Mouse (Mus musculus) liver, embryonic 16.5 days (tissue): ENCODE measurements around the gene Pex11a. TPM values are rescaled to one million over a fixed set of nuclear protein-coding genes. Genes with fewer than 3 reads are reported as not detected.

Source experiments
- ATAC-seq: fragments of 200-750 bp; cut with Nextera tagmentation; 2 replicates; pipeline ENCODE4 v1.8.0; 2017; ENCODE audit warnings: low read depth, mild to moderate bottlenecking, moderate number of reproducible peaks, moderate library complexity
- H3K27ac ChIP-seq: fragments of 300-500 bp; sonication (generic); 2 replicates; pipeline ENCODE4 v1.5.1; 2014; ENCODE audit warnings: mild to moderate bottlenecking, low read length
- H3K27me3 ChIP-seq: fragments of 300-500 bp; sonication (generic); 2 replicates; pipeline ENCODE4 v1.6.1; 2014; ENCODE audit warnings: low read depth, low read length, mixed read lengths; ENCODE audit not compliant: control insufficient read depth, insufficient read depth
- H3K36me3 ChIP-seq: fragments of 300-500 bp; sonication (generic); 2 replicates; pipeline ENCODE4 v1.6.1; 2014; ENCODE audit warnings: mild to moderate bottlenecking; ENCODE audit not compliant: control insufficient read depth, insufficient read depth
- H3K4me1 ChIP-seq: fragments of 300-500 bp; sonication (generic); 2 replicates; pipeline ENCODE4 v1.6.1; 2014; ENCODE audit warnings: low read depth, low read length, mixed read lengths; ENCODE audit not compliant: control insufficient read depth
- H3K4me2 ChIP-seq: fragments of 300-500 bp; sonication (generic); 2 replicates; pipeline ENCODE4 v1.6.1; 2014; ENCODE audit warnings: low read depth, low read length, mixed read lengths
- H3K4me3 ChIP-seq: fragments of 300-500 bp; sonication (generic); 2 replicates; pipeline ENCODE4 v1.5.1; 2014; ENCODE audit warnings: low read depth, mild to moderate bottlenecking, low read length
- H3K9ac ChIP-seq: fragments of 300-500 bp; sonication (generic); 2 replicates; pipeline ENCODE4 v1.6.1; 2014; ENCODE audit warnings: low read depth, low read length
- H3K9me3 ChIP-seq: fragments of 300-500 bp; sonication (generic); replicated peaks from 2 replicates; pipeline ENCODE4 v1.6.1; 2016; ENCODE audit warnings: low read length; ENCODE audit not compliant: control insufficient read depth
- WGBS: fragments of 180-500 bp; shearing (Covaris S2); extraction: QIAGEN DNeasy Blood & Tissue Kit; methylation state at CpG from one replicate; pipeline ENCODE4 v1.1.7; 2014; ENCODE audit not compliant: insufficient replicate concordance; 5-methylcytosine and 5-hydroxymethylcytosine counted together
- polyA plus RNA-seq: library from polyadenylated mRNA; unstranded; fragments of >200 nt; fragmentation: Nextera tagmentation; extraction: Ambion mirVana; gene quantifications from 2 replicates; pipeline ENCODE4 v1.2.1, GENCODE M21; 2015

Gene Pex11a
- polyA plus RNA-seq, 1 experiment from 2014 or later = 4.9 TPM

GRCm38 (mm10) chr7:79729169-79729568 is 13.8 kb downstream of the Pex11a start:
- Histone ChIP-seq H3K36me3 (no peaks in the 10 kb centered on the region), H3K4me1 (no peaks in the 10 kb centered on the region), H3K4me2 (no peak overlapping the region), H3K9ac (no peak overlapping the region), H3K9me3 (no peaks in the 10 kb centered on the region), H3K27me3 (no peaks in the 10 kb centered on the region), H3K27ac (no peak overlapping the region), H3K4me3 (no peak overlapping the region)
- no peak for ATAC-seq
- 4% methylated on average over 8 of the region's 8 CpGs for WGBS

- no peak overlapping the region for H3K27ac ChIP-seq
- no peak overlapping the region for H3K9ac ChIP-seq
- 21% methylated on average over 6 of the region's 6 CpGs for WGBS
- H3K9me3 ChIP-seq = no peaks in the 10 kb centered on the region
- H3K27me3 ChIP-seq = no peaks in the 10 kb centered on the region
- H3K4me2 ChIP-seq = no peak overlapping the region
- no peak for ATAC-seq
- H3K4me1 ChIP-seq = no peaks in the 10 kb centered on the region
- H3K36me3 ChIP-seq = no peaks in the 10 kb centered on the region
- no peak overlapping the region for H3K4me3 ChIP-seq
These were observed 14.7 kb downstream of the Pex11a start for GRCm38 (mm10) chr7:79728219-79728618.

GRCm38 (mm10) chr7:79727091-79727490 is 15.8 kb downstream of the Pex11a start:
- Histone ChIP-seq H3K27me3 (peaks cover 3% of the 10 kb centered on the region; the same call in 1 of the 2 replicates), H3K4me2 (no peak overlapping the region), H3K9me3 (no peaks in the 10 kb centered on the region), H3K27ac (no peak overlapping the region), H3K4me3 (no peak overlapping the region), H3K36me3 (no peaks in the 10 kb centered on the region), H3K9ac (no peak overlapping the region), H3K4me1 (no peaks in the 10 kb centered on the region)
- 9% methylated on average over 2 of the region's 2 CpGs for WGBS
- ATAC-seq = no peak

GRCm38 (mm10) chr7:79721386-79721977 is 21.4 kb downstream of the Pex11a start:
- no peak overlapping the region for H3K27ac ChIP-seq
- H3K4me3 ChIP-seq = peak overlapping the region; percentile 52
- WGBS = under 1% methylated on average over 47 of the region's 48 CpGs
- peaks cover 18% of the 10 kb centered on the region for H3K27me3 ChIP-seq
- peak overlapping the region; percentile 58 for H3K4me2 ChIP-seq
- peak; percentile 43; the same call in 1 of the 2 replicates for ATAC-seq
- H3K36me3 ChIP-seq = no peaks in the 10 kb centered on the region
- H3K4me1 ChIP-seq = no peaks in the 10 kb centered on the region
- H3K9ac ChIP-seq = peak overlapping the region; percentile 28; the same call in 1 of the 2 replicates
- H3K9me3 ChIP-seq = no peaks in the 10 kb centered on the region

GRCm38 (mm10) chr7:79715187-79715981 is 27.5 kb downstream of the Pex11a start, which contains the start of gene Kif7:
Gene Kif7, minus strand, starts transcription at chr7:79715720.
- WGBS = 1% methylated on average over 53 of the region's 55 CpGs
- no peaks in the 10 kb centered on the region for H3K36me3 ChIP-seq
- no peaks in the 10 kb centered on the region for H3K9me3 ChIP-seq
- no peak within 1 kb of the TSS for H3K27ac ChIP-seq
- ATAC-seq = peak; percentile 73
- H3K4me3 ChIP-seq = peak within 1 kb of the TSS; percentile 63
- peak within 1 kb of the TSS; percentile 66 for H3K4me2 ChIP-seq
- H3K27me3 ChIP-seq = peaks cover 18% of the 10 kb centered on the region
- H3K4me1 ChIP-seq = no peaks in the 10 kb centered on the region; the same call in 1 of the 2 replicates
- H3K9ac ChIP-seq = peak within 1 kb of the TSS; percentile 13

- Histone ChIP-seq H3K4me1 (no peaks in the 10 kb centered on the region; the same call in 1 of the 2 replicates), H3K4me3 (no peak overlapping the region), H3K27me3 (peaks cover 24% of the 10 kb centered on the region), H3K36me3 (no peaks in the 10 kb centered on the region), H3K9me3 (no peaks in the 10 kb centered on the region), H3K4me2 (no peak overlapping the region), H3K9ac (no peak overlapping the region), H3K27ac (no peak overlapping the region)
- 51% methylated on average over 17 of the region's 17 CpGs for WGBS
- no peak for ATAC-seq
These were observed 32.1 kb downstream of the Pex11a start for GRCm38 (mm10) chr7:79710831-79711230.

GRCm38 (mm10) chr7:79710130-79710607 is 32.8 kb downstream of the Pex11a start:
- H3K9ac ChIP-seq = no peak overlapping the region
- WGBS = 2% methylated on average over 55 of the region's 55 CpGs
- no peak overlapping the region for H3K27ac ChIP-seq
- peak overlapping the region; percentile 60 for H3K4me2 ChIP-seq
- ATAC-seq = no peak
- no peaks in the 10 kb centered on the region for H3K36me3 ChIP-seq
- no peaks in the 10 kb centered on the region for H3K4me1 ChIP-seq
- peaks cover 23% of the 10 kb centered on the region for H3K27me3 ChIP-seq
- H3K4me3 ChIP-seq = peak overlapping the region; percentile 45
- H3K9me3 ChIP-seq = no peaks in the 10 kb centered on the region

- Histone ChIP-seq H3K27me3 (peaks cover 8% of the 10 kb centered on the region), H3K4me2 (no peak overlapping the region), H3K36me3 (no peaks in the 10 kb centered on the region), H3K4me1 (no peaks in the 10 kb centered on the region), H3K9me3 (no peaks in the 10 kb centered on the region), H3K9ac (no peak overlapping the region), H3K4me3 (no peak overlapping the region), H3K27ac (no peak overlapping the region)
- 57% methylated on average over 5 of the region's 5 CpGs for WGBS
- ATAC-seq = no peak; the same call in 1 of the 2 replicates
These were observed 37.7 kb downstream of the Pex11a start for GRCm38 (mm10) chr7:79705210-79705609.

- Histone ChIP-seq H3K27me3 (no peaks in the 10 kb centered on the region), H3K4me2 (no peak overlapping the region), H3K36me3 (peaks cover 17% of the 10 kb centered on the region), H3K9me3 (no peaks in the 10 kb centered on the region), H3K4me1 (no peaks in the 10 kb centered on the region), H3K27ac (no peak overlapping the region), H3K4me3 (no peak overlapping the region), H3K9ac (no peak overlapping the region)
- no peak for ATAC-seq
- WGBS = 75% methylated on average over 16 of the region's 16 CpGs
These were observed 40.2 kb downstream of the Pex11a start for GRCm38 (mm10) chr7:79702755-79703154.
